Mouse (Mus musculus) layer of hippocampus, adult 2 months (tissue): ENCODE data around the gene Ephb1. TPM values are rescaled to one million over a fixed set of nuclear protein-coding genes. Genes with fewer than 3 reads are reported as not detected.
A peak's percentile ranks its signal among the peaks of the same experiment; 100 is the strongest.

Source experiments
- DNase-seq, 2 experiments: peaks; one replicate each; pipeline ENCODE4 v3.0.0; 2022; ENCODE audit warnings: low spot score in 2 of 2
- H3K27ac ChIP-seq: fragments of 200-600 bp; 2 replicates; pipeline ENCODE4 v1.8.1; 2022
- H3K4me3 ChIP-seq: fragments of 200-600 bp; 2 replicates; pipeline ENCODE4 v1.8.1; 2022; ENCODE audit warnings: mild to moderate bottlenecking
- CTCF ChIP-seq: fragments of 200-600 bp; conservative IDR thresholded peaks from 2 replicates; pipeline ENCODE4 v1.8.1; 2022; ENCODE audit warnings: antibody characterized with exemption, mild to moderate bottlenecking, moderate library complexity
- total RNA-seq, 2 experiments: library from RNA; stranded (reverse); gene quantifications; 2 replicates each; pipeline ENCODE4 v1.2.3; 2021

The Ephb1 gene
- total RNA-seq, 2 experiments from 2014 or later = 23.5 to 26.3 TPM

GRCm38 (mm10) chr9:101938066-101938465, 416.4 kb downstream of the Ephb1 start:
- TF ChIP-seq CTCF = no peak
- no peak for DNase-seq

GRCm38 (mm10) chr9:101934887-101935286, 419.6 kb downstream of the Ephb1 start:
- Histone ChIP-seq H3K4me3 (no peak overlapping the region), H3K27ac (no peak overlapping the region)
- TF ChIP-seq CTCF = no peak
- no peak for DNase-seq

More at GRCm38 (mm10) chr9:101938066-101938465, 416.4 kb downstream of the Ephb1 start:
- H3K4me3 ChIP-seq = no peak overlapping the region
- no peak overlapping the region for H3K27ac ChIP-seq

DNA sequence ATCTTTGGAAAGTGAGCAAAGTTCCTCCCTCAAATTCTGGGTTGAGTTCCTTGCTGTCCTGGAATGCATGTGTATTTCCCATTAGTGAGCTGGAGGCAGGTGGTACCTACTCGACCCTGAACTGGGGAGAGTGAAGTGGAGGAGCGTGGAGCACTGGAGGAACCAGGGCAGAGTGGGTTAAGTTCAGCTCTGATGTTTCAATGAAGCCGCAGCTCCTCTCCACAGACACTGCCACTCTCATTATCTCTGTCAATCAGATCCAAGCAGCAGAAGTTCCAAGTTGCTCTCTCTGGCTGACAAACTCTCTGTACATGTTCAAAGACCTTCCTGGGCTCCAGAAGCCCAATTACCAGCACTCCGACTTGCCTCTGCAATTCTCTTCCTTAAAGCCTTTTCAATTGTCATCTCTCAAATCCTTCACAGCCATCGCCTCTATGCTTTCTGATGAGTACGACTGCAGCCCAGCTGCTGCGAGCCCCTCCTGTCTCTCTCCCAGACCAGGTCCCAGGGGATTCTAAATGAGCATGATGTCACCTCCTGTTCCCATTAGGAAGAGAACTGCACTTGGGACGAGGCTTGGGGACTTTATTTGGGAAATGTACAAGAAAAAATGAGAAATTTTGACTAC, 420.4 kb downstream of the Ephb1 start:
- Histone ChIP-seq H3K27ac (no peak overlapping the region), H3K4me3 (no peak overlapping the region)
- no peak for DNase-seq
- TF ChIP-seq CTCF = no peak

DNA sequence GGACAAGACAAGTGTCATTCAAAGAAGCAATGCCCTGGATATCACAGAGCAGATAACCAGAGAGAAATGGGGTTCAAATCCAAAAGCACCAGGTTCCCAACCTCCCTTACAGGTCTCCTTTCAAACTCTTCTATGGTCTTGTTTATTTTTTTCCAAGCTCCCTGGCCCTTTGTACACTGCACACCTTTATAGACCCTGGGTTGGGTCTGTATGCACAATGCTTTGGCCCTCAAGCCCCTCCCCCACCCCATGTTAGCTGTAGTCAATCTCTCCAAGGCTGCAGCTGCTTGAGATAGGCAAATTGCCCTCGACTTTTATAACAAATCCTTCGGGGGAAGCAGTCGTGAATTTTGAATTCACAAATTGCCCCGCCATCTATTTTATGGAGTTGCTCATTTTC, 429.7 kb downstream of the Ephb1 start:
- no peak for TF ChIP-seq CTCF
- Histone ChIP-seq H3K4me3 (no peak overlapping the region), H3K27ac (no peak overlapping the region)
- DNase-seq = no peak

DNA sequence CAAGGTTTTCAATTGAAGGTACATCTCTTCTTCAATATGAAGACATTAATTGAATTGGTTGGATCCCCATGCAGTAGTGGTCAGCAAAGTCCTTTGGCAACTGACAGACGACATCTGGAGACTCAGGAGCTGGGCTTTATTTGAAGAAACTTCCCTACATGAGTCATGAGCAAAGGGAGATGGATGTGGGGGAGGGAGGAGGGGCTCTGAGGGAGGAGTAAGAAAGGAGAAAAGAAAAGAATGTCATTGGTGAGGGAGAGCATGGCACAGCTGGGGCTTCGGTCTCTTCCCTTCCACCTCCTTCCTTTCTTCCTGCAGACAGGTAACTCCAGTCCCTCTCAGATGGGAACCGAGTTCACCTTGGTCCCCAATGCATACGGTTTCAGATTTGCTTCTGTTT, 431.6 kb downstream of the Ephb1 start:
- no peak for TF ChIP-seq CTCF
- Histone ChIP-seq H3K27ac (no peak overlapping the region), H3K4me3 (no peak overlapping the region)
- DNase-seq = no peak

DNA sequence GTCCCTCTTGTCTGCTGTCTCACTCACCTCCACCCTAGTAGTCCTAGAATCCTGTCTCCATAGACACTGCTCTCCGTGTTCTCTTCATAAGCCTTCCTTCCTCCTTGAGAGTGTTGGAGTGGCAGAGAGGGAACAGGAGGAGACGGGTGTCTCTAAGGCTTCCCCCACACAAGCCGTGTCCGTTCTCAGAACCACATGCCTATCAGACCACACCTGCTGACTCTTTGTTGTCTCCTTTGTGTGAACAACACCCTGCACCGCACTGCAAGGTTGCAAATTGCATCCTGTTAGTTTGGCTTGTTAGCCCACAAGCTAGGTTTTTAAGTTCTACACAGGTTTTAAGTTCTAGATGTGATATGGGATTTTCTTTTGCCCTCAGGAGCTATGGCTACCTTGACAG, 435.2 kb downstream of the Ephb1 start:
- TF ChIP-seq CTCF = no peak
- no peak overlapping the region for H3K27ac ChIP-seq
- DNase-seq = no peak
- no peak overlapping the region for H3K4me3 ChIP-seq

GRCm38 (mm10) chr9:101918771-101919170, 435.7 kb downstream of the Ephb1 start:
- TF ChIP-seq CTCF = no peak
- DNase-seq = no peak
- Histone ChIP-seq H3K27ac (no peak overlapping the region), H3K4me3 (no peak overlapping the region)

DNA sequence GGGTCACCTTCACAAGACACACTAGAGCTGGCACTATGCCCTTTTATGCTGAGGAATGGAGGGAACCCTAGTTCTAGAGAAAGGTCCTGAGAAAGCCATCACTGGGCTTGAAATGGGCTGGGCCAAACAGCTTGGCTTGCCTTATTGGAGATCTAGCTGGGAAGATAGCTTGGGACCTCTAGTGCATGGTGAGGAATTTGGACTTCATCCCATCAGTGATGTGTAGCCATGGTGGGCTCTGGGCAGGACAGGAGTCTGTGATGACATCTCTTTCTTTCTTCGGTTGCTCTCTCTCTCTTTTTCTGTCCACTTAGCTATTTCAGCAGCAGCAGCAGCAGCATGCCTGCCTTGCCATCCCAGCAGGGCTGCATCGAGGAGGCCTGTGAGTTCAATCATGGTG, 439.4 kb downstream of the Ephb1 start:
- no peak for DNase-seq
- TF ChIP-seq CTCF = no peak
- no peak overlapping the region for H3K4me3 ChIP-seq

DNA sequence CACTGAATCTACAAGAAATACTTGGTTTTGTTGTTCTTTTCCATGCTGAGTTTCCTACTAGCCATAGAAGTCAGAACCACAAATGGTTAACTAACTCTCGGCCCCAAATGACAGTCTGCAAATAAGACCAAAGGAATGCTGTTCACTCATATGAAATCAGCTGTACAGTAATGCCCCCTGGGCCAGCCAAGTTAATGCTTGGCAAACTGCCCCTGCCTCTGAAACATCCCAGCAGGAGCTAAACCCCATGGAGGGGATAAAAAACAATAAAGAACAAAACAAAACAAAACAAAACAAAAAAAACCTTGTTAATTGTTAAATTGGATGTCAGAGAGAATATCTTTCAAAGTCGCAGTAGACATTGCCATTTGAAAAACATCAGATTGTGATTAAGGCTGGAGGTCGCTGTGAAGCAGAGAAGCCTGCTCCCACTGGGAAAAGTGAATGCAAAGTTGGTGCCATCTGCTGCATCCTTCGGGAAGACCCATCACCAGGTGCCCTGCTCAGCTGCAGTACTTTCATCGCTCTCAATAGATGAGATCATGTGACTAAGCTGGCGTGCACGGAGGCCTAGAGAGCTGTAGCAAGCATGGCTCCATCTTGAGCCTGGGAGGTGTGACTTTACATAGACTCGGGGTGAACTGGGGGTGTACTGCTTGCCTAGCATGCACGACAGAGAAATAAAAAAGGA, 443.2 kb downstream of the Ephb1 start:
- DNase-seq = peak in 1 of 2 experiments; percentile 3
- Histone ChIP-seq H3K27ac (no peak overlapping the region), H3K4me3 (no peak overlapping the region)
- TF ChIP-seq CTCF = peak; percentile 24

More for the DNA sequence above, 439.4 kb downstream of the Ephb1 start:
- no peak overlapping the region for H3K27ac ChIP-seq

- DNase-seq = no peak
- TF ChIP-seq CTCF = no peak
- no peak overlapping the region for H3K4me3 ChIP-seq
- H3K27ac ChIP-seq = no peak overlapping the region
Observed at GRCm38 (mm10) chr9:101909491-101909890, 445.0 kb downstream of the Ephb1 start.

DNA sequence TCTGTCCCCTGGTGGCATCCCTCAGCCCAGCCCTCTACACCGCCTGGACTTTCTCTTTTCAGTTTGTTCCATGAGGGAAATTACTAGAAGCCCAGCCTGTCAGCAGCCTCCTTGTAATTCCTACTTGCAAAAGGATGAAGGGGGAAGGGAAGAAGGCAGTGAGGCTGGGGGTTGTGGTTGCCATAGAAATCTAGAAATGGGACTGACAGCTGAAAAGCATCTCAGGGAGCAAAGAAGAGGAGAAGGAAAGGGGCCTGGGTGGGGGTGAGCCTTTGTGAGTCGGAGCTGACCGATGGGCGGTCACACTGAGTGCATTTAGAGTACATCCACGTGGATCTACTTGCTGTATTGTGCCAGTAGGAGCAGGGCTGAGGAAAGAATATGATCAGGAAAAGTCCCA, 445.6 kb downstream of the Ephb1 start:
- Histone ChIP-seq H3K27ac (no peak overlapping the region), H3K4me3 (no peak overlapping the region)
- no peak for TF ChIP-seq CTCF
- DNase-seq = no peak

DNA sequence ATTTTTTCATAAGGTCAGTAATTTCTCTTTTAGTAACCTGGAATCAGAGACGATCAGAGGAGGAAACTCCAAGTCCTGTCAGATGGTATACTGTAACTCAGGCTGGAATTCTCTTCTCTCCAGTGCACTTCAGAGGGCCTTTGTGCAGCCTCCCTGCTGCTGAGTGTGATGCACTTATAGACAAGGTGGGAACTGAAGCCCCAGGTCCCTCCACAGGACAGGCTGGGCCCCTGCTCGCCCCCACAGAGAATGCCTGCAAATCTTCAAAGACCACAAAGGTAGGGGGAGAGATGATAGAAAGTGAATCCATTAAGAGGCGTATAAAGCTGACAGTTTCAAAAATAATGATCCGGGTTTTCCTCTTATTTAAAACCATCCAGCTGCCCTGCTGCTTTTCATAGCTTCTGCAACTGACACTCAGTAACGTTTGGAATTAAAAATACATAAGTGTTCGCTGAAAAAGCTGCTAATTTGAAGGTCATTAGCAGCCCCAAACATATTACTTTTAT, 446.7 kb downstream of the Ephb1 start:
- DNase-seq = no peak
- no peak overlapping the region for H3K4me3 ChIP-seq
- TF ChIP-seq CTCF = no peak
- no peak overlapping the region for H3K27ac ChIP-seq

DNA sequence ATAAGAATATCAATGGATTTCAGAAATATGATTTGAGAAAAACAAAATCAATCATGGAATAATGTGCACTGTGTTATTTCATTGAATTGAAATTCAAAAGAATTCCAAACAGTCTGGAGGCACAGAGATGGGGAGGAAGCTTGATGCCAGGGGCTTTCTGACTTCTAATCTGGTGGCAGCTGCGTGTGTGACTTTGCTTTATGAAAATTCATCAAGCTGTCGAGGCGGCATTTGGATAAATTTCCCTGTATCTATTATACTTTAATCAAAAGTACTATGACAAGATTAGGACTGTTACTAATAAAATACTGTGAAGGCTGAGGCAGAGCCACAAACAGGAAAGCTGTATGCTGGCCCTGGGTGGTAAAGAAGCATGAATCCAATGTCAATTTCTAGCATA, 451.1 kb downstream of the Ephb1 start:
- peak; percentile 11 to 24 for DNase-seq
- Histone ChIP-seq H3K4me3 (no peak overlapping the region), H3K27ac (no peak overlapping the region)
- no peak for TF ChIP-seq CTCF

GRCm38 (mm10) chr9:101897851-101898250, 456.6 kb downstream of the Ephb1 start:
- Histone ChIP-seq H3K4me3 (no peak overlapping the region), H3K27ac (no peak overlapping the region)
- no peak for TF ChIP-seq CTCF
- no peak for DNase-seq
